Mouse (Mus musculus) heart, adult 11 months (tissue): Measurements from ENCODE around the gene Tnip1.
A peak's percentile ranks its signal among the peaks of the same experiment; 100 is the strongest.

Experiments used
- DNase-seq: peaks from one replicate; pipeline ENCODE4 v3.0.0; 2022

Tnip1 gene

DNA sequence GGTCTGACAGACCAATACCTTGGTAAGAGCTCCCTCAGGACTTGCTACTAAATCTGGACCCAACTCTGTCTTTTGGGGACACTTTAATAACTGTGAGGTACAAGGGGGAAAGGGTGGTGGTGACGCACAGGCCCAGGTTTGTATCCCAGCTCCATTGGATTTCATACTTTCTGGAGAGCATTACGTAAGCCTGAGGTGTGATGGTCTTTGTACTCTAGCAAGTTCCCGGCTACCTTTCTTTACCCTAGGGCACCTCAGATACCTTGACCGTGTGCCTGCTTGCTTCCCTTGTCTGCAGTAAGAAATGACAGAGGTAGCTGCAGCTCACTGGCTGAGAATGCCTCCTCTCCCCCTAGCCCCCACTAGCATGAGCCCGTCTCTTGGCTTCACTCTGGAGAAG, 55.5 kb downstream of the Tnip1 start:
- no peak for DNase-seq

DNA sequence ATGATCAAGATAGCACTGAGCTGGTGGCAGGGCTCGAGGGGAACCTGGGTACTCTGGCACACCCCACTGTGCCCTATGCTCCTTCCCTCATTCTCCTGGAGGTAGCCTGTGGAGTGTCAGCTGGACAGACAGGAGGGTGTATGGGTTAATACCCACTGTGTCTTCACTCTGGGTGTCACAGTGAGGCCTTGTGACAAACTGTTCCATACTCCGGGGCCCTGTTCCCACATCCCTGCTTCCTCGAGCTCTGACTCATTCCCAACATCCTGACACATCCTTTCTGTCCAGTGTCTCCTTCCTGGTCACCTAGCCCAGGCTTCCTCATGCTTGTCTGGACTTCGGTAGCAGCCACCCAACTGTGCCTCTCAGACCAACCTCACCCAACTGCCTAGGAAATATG, 56.3 kb downstream of the Tnip1 start:
- peak; percentile 89 for DNase-seq

DNA sequence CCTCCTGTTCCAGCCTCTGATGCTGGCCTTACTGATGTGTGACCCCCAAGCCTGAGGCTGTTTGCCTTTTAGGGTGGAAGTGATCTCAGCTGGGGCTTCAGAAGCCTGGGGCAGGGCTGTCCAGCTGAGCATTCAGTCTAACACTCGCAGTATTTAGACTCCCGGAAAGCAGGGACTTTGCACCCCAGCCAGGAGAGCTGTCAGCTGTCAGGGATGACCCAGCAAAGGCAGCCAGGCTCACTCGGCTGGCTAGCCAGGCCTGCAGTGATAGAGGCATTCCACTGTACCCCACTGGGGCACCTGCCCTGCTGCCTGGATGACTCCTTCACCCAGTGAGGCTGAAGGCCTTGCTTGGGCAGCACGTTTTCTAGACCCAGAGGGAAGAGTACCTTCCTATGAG, 56.8 kb downstream of the Tnip1 start:
- DNase-seq: peak; percentile 97

DNA sequence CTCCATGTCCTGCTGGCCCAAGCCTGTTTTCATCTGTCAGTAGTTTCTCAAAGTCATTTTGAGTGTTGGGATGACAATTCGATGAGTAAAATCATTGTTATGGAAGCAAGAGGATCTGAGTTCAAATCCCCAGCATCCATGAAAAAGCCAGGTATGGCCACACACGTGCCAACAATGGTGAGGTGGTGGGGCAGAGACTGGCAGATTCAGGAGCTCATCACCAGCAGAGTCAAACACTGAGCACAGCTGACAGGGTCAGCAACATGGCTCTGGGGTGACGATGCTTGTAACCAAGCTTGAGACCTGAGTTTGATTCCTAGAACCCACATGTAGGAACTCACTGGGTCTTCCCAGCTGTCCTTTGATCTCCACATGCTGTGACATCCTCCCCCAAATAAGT, 57.6 kb downstream of the Tnip1 start:
- peak; percentile 90 for DNase-seq

DNA sequence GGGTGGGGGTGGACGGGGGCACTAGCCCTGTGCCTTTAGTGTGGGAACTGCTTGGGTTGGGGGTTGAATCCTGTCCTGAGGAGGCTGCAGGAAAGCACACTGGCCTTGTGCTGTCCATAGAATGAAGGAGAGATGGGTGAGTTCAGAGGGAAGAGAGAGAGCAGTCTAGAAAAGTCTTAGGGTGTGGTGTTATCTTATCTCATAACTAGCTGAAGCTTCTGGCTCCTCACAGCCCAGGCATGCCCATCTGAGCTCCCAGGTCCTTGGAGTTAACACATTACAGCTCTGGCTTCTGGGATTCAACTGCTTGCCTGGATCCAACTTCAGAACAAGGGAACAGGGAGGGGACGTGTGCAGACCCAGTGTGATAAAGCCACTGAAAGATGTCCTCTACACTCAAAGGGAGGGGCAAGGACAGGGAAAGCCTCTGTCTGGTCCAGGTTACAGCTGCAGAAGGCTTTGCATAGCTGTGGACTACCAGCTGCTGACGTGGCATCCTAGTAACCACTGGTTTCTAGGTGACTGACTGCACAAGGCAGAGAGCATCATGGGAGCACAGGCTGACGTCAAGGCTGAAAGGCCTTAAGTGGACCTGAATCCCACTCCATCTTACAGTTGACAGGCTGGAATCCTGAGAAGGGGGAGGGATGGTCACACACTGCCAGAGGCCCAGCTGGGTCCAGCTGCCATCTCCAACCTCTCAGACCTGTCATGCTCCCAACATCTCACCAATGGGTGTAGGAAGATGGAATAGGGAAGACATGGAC, 58.6 kb downstream of the Tnip1 start:
- peak; percentile 99 for DNase-seq

DNA sequence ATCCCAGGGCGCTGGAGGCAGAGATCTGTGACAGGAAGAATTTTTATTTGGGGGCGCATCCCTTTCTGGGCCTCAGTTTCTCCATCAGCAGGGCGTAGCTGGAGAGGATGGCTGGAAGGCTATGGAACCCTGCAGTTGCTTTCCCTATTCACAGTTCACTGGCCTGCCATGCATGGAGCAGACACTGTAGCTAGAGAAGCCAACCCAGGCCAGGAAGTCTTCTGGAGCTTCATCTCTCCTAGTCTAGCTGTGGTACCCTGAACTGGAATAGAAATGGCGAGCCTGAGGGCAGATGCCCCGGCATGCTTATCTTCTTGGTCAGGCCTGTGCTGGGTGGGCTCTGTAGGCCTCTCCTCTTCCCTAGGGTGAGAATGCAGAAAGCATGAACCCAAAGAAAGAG, 59.4 kb downstream of the Tnip1 start:
- peak; percentile 83 for DNase-seq

DNA sequence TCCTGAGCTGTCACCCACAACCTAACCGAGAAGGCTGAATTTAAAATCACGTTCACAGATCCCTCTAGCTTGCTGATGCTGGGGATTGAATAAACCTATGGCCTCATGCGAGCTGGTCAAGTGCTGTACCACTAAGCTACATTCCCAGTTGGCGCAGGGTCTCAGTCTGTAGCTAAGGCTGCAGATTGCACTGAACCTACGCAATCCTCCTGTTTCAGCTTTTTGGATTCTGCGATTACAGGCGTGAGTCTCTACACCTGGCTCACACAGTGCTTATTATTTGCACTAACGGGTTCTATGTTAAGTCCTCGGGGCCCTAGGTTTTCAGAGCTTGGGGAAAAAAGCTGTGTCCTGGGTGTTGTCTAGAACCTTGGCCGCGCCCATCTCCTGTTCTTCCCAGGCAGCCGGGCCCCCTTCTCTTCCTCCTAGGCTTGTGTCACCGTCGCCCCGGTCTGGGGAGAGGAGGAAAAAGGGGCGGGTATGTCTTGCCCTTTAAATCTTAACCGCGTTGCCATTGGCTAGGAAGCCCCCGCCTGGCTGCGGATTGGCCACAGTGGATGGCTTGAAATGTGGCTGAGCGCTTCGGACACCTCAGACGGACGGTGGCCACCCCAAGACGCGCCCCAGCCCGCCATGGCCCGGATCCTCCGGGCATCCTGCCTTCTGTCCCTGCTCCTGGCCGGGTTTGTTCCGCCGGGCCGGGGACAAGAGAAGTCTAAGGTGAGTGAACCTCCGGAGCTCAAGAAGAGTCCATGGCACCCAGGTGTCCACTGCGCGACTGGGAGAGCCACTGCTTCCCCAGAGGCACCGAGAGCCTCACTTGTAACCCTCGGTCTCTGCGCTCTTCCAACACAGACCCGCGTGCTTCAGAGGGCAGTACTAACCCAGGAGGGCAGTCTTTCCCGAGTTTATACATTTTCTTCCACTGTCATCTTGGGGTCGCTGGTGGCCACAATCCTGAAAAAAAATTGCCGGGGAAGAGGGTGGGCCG, 60.1 kb downstream of the Tnip1 start, which contains the start of gene Gpx3:
Gpx3 (plus strand) TSS at position 121 of the 991 bp plus-strand sequence.
- peak; percentile 99 for DNase-seq

DNA sequence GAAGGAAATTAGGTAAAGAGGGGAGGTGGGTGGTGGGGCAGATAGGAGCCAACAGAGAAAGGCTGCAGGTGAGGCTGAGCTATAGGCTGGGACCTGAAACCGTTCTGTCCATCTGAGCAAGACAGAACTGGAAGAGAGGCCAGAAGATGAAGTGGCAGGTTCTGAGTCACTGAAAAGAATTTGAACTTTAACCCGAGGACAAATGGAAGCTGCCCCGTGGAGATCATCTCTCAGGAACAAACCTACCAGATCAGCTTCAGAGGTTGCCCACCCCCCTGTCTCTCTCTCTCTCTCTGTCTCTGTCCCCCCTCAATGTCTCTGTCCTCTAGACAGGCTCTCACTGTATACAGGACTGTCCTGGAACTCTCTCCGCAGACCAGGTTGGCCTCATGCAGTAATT, 63.1 kb downstream of the Tnip1 start:
- DNase-seq: no peak

DNA sequence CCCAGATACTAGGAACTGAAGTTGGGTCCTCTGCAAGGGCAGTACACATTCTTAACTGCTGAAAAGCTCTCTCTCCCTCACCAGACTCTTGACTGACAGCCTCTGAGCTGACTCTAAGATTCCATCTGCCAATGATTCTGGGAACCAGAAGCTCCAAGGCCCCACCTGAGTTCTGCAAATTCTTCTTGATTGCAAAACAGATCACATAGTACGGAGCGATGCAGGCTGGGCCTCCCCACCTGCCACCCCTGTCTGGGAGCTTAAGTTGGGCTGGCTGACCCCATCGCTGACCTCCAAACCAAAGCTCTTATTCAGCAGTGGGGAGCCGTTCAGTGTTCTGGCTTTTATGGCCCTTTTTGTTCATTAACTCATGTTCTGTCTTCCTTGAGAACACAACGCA, 65.2 kb downstream of the Tnip1 start:
- DNase-seq: no peak

DNA sequence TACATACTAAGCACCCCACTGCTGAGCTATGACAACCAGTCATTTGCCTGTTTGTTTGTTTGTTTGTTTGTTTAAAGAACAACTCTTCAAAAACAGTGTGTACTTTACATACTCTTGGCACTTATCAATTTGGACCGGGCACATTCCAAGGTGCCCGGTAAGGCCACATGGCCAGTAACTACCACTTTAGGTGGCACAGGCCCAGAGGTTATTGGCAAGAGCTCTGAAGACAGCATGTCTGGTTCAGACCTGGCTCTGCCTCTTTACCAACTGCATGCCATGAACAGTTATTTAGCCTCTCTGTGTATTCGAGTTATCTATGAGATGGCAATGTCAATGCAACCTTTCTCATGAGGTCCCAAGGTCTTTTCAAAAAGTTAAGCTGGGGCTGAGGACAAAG, 66.1 kb downstream of the Tnip1 start:
- DNase-seq: peak; percentile 91

DNA sequence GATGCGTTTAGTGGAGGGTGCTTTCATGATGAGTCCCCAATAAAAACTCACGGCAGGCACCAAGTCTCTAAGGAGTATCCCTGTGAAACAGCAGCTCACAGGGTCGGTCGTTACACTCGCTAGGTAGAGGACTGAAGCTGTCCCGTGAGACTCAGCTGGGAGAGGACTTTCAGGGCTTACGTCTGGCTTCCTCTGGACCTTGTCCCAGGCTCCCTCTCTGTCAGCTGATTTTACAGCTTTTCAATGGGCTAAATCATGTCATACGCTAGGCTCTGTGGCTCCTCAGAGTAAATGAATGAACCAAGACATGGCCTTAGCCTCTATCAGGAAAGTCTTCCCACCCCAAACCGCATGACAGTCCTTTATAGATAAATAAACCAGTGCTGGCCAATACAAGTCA, 68.1 kb downstream of the Tnip1 start:
- DNase-seq: peak; percentile 90

DNA sequence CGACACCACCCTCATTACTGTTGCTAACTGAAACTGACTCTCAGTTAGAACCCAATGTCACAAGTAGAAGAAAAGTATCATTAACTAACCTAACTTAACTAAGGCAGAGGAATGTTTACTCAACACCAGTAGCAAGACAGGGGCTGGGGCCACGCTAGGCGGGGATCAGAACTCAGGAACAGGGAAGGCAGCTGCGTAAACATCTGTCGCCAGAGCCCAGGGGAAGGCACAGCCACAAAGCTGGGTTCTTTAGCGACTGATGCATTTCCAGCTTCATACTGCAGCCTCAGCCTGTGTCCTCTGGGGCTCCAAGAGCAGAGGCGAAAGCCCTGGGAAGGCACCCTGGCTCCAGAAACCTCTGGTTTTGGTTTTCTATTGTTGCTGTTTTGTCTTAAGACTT, 70.6 kb downstream of the Tnip1 start:
- peak; percentile 86 for DNase-seq

DNA sequence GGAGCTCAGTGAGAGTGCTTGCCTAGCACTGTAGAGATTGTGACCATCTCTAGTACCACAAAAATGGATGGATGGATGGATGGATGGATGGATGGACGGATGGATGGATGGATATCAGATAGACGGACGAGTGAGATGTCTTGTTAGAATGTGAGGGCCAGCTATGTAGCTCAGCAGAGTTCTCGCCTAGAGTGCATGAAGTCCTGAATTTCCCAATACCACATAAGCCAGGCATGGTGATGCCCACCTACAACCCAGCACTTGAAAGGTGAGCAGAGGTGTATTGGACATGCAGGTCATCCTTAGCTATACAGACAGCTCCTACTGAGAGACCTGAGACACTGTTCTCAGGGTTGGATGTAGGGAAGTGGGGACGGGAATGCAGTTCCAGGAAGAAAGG, 71.4 kb downstream of the Tnip1 start:
- DNase-seq: peak; percentile 78

DNA sequence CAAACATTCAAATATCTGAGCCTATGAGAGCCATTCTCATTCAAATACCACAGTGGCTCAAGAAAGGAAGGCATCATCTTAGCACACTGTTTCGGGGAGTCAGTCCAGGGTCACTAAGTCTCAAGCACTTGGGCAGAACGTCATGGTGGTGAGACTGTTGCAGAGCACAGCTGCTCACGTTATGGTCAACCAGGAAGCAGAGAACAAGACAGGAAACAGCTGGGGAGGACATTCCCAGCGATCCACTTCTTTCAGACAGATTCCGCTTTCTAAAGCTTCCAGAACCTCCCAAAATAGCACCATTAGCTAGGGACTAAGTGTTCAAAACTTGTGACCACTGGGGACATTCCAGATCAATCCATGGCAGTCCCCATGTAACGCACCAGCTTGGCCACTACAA, 74.8 kb downstream of the Tnip1 start:
- DNase-seq: peak; percentile 97

DNA sequence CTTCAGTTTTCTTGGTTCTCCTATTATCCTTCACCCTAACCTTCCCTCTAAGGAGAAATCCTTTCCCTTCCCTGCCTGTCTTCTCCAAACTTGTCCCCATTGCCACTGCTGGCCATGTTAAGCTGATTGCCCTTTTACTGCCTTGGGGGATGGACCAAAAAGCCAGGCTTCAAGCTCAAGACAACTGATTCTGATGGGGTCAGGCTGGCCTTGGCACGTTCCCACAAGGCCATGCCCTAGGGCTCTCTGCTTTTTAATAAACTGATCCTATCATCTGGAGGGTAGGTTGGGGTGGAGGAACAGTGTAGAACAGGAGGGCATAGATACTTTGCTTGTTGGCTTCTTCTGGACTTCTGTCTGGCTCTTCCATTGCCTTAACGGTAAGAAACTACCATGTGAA, 77.3 kb downstream of the Tnip1 start:
- DNase-seq: peak; percentile 93

DNA sequence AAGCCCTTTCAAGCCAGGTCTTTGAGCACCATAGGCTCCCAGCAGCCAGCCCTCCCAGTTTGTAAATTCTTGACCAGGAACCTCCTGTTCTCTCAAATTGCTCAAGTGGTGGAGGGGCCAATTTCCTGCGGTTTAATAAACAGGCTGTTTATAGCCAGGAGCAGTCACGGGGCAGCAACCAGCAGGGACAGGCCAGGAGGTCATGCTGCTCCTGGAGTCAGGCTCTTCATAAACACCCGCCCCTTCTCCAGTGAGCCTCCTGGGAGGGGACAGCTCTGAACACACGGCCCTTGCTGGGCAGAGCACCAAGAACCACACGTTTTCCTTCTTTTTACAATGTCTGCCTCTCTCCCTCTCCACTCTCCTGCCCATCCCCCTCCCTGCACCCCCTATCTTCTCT, 77.8 kb downstream of the Tnip1 start:
- DNase-seq: peak; percentile 99

DNA sequence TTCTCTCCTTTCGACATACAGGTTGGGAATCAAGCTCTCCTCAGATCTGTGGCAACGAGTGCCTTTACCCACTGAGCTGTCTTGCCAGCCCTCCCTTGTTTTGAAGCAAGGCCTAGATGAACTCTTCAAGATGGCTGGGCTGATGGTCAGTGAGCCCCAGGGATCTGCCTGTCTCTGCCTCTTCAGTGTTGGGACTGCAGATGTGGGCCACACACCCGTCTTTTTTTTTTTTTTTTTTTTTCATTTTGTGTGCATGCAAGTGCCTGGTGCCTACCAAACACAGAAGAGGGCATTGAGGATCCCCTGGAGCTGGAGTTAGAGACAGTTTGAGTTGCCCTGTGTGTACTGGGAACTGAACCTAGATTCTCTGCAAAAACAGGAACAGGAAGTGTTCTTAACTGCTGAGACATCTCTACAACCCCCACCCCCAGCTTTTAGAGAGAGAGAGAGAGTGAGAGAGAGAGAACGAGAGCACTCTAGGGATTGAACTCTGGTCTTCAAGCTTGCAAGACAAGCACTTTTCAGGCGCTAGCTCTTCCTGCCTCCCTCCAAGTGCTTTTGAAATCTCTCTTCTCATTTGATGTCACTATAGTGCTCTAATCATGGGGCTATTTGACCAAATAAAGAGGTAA, 78.4 kb downstream of the Tnip1 start:
- DNase-seq: no peak

DNA sequence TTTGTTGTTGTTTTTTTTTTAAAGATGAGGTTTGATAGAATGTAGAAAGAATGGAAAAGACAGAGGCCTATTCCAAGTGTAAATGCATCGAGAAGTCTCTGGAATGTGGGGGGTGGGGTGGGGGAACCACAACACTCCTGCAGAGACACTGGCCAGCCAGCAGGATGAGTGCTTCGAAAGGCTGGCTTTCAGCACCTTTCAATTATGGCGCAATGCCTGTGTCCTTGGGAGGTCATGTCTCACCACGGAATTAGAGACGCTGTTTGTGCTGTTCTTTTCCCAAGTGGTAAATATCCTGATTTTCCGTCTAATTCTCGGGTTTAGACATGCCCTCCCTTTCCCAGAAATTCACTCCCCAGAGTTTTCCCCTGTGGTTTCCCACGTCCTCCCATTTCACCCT, 80.0 kb downstream of the Tnip1 start:
- peak; percentile 97 for DNase-seq

DNA sequence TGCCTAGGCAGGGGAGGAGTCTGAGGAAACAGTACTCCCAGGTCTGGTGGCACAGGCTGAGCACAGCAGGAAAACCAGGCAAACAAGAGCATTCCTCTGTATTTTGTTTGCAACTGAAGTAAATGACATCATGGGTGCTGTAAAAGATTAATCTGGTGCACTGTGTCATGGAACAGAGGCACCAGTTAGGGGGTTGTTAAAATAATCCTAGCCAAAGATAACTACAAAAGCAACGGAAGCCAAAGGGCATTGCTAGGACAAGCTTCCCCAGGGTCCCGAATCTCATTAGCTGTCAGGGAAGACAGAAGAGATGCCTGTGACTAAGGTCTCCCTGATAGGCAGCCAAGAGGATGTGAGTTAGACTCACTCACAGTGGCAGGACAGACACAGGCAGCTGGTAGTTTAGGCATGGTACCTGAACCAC, 81.7 kb downstream of the Tnip1 start:
- DNase-seq: peak; percentile 96

DNA sequence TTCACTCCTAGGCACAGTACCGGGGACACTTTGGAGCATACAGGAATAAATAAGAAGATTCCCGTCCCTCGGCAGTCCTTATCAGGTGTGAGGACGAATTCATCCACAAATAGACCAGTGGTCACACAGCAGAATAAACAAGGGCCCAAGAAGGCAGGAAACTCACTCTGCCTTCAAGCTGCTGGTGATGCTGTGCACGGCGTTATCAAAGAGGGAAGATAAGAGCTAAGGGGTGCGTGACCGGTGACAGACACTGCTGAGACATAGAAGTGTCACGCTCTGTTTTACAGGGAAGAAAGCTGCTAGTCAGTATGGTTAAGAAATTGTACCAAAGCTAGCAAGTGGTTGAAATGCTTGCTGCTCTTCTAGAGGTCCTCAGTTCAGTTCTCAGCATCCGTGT, 82.8 kb downstream of the Tnip1 start:
- peak; percentile 93 for DNase-seq

DNA sequence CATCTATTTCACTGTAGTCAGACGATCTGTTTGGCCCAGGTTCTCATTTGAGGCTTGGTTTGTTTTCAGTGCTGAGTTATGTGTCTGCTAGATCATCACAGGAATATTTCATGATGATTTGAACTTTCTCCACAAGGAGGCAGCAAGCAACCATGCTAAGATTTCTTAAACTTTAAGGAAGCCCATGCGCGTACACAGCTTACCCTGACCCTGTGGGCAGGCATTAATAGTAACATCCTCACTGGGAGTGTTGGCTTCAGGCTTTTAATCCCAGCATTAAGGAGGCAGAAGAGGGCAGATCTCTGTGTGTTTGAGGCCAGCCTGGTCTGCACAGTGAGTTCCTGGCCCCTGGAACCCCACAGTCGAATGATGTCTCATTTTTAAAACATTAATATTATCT, 83.3 kb downstream of the Tnip1 start:
- peak; percentile 96 for DNase-seq

DNA sequence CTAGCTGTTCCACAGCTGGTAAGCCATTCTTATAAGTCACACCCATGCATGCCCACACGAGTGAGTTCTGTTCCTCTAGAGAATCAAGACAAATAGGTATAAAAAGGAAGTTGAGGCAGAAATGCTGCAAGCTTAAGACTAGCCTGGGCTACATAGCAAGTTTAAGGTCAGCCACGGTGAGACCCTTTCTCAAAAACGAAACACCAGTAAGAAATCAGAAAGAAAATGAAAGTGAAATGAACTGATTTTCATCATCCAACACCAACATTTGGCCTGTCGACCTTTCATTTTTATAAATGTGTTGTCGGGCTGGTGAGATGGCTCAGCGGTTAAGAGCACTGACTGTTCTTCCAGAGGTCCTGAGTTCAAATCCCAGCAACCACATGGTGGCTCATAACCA, 83.8 kb downstream of the Tnip1 start:
- no peak for DNase-seq

DNA sequence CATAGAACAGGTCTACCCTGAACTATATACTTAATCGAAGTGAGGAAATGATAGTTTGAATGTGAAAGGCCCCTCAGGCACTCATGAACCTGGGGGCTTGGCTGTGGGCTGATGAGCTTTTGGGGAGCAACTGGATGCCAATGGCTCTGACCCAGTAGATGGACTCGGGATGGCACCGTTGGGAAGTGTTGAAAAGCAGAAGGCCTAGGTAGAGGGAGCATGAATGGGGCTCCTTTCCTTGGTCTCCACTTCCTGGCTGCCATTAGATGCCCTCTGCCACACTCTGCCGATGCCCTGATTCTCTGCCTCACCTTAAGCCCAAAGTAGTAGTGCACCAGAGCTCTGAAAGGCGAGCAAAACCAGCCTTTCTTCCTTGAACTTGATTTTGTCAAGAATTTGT, 86.7 kb downstream of the Tnip1 start:
- DNase-seq: peak; percentile 92
